Mouse (Mus musculus) heart, embryonic 16.5 days (tissue): Measurements from ENCODE around the gene Syn3. TPM values are rescaled to one million over a fixed set of nuclear protein-coding genes. Genes with fewer than 3 reads are reported as not detected.

ENCODE experiments used
- ATAC-seq: fragments of 200-750 bp; cut with Nextera tagmentation; replicated peaks from 2 replicates; pipeline ENCODE4 v1.8.0; 2017; ENCODE audit warnings: moderate number of reproducible peaks; ENCODE audit not compliant: insufficient read depth, low FRiP score; ENCODE audit errors: extremely low read depth
- H3K27ac ChIP-seq: fragments of 300-500 bp; sonication (generic); 2 replicates; pipeline ENCODE4 v1.5.1; 2014; ENCODE audit warnings: mild to moderate bottlenecking, low read length, control low read depth, moderate library complexity
- H3K27me3 ChIP-seq: fragments of 300-500 bp; sonication (generic); 2 replicates; pipeline ENCODE4 v1.6.1; 2014; ENCODE audit warnings: low read length, mixed read lengths; ENCODE audit not compliant: control insufficient read depth, insufficient read depth
- H3K36me3 ChIP-seq: fragments of 300-500 bp; sonication (generic); 2 replicates; pipeline ENCODE4 v1.6.1; 2014; ENCODE audit not compliant: control insufficient read depth, insufficient read depth
- H3K4me1 ChIP-seq: fragments of 300-500 bp; sonication (generic); 2 replicates; pipeline ENCODE4 v1.6.1; 2014; ENCODE audit warnings: low read length, mixed read lengths; ENCODE audit not compliant: control insufficient read depth, insufficient read depth
- H3K4me2 ChIP-seq: fragments of 300-500 bp; sonication (generic); 2 replicates; pipeline ENCODE4 v1.6.1; 2014; ENCODE audit warnings: low read depth, mild to moderate bottlenecking, control low read depth, low read length
- H3K4me3 ChIP-seq: fragments of 300-500 bp; sonication (generic); 2 replicates; pipeline ENCODE4 v1.5.1; 2014; ENCODE audit warnings: mild to moderate bottlenecking, control low read depth, low read length
- H3K9ac ChIP-seq: fragments of 300-500 bp; sonication (generic); 2 replicates; pipeline ENCODE4 v1.6.1; 2014; ENCODE audit warnings: low read length, control low read depth
- H3K9me3 ChIP-seq: fragments of 300-500 bp; sonication (generic); replicated peaks from 2 replicates; pipeline ENCODE4 v1.6.1; 2016; ENCODE audit warnings: low read length; ENCODE audit not compliant: control insufficient read depth
- WGBS: fragments of 180-500 bp; shearing (Covaris S2); extraction: QIAGEN DNeasy Blood & Tissue Kit; methylation state at CpG from one replicate; pipeline ENCODE4 v1.1.7; 2014; 5-methylcytosine and 5-hydroxymethylcytosine counted together
- polyA plus RNA-seq: library from polyadenylated mRNA; unstranded; fragments of >200 nt; fragmentation: Nextera tagmentation; extraction: Ambion mirVana; gene quantifications from 2 replicates; pipeline ENCODE4 v1.2.1, GENCODE M21; 2015

Syn3 gene
- polyA plus RNA-seq, 1 experiment from 2014 or later, result 0.68 TPM

DNA sequence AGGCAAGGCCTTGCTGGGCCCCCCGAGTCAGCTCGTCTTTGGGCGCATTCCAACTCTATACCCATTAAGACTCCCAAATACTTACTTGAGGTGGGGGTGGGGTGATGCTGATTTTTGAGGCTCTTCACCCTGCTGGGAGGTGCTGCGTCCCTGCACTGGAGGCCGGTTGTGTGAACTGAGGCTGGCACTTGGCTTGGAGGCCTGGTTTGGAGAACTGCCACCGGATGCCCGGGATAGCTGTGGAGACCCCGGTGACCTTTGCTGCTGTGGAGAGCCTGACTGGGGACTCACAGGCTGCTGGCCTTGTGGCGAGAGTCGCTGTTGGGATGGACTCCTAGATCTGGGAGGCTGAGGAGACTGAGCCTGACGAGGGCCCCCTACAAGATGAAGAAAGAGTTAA, 441.4 kb downstream of the Syn3 start:
- no peak for ATAC-seq
- no peak overlapping the region for H3K27ac ChIP-seq
- H3K27me3 ChIP-seq, result no peaks in the 10 kb centered on the region
- WGBS, result 84% methylated on average over 11 of the region's 11 CpGs
- no peaks in the 10 kb centered on the region for H3K36me3 ChIP-seq
- H3K4me1 ChIP-seq, result no peaks in the 10 kb centered on the region
- no peak overlapping the region for H3K4me2 ChIP-seq
- H3K4me3 ChIP-seq, result no peak overlapping the region
- H3K9me3 ChIP-seq, result peaks cover 3% of the 10 kb centered on the region; the same call in 1 of the 2 replicates
- no peak overlapping the region for H3K9ac ChIP-seq

DNA sequence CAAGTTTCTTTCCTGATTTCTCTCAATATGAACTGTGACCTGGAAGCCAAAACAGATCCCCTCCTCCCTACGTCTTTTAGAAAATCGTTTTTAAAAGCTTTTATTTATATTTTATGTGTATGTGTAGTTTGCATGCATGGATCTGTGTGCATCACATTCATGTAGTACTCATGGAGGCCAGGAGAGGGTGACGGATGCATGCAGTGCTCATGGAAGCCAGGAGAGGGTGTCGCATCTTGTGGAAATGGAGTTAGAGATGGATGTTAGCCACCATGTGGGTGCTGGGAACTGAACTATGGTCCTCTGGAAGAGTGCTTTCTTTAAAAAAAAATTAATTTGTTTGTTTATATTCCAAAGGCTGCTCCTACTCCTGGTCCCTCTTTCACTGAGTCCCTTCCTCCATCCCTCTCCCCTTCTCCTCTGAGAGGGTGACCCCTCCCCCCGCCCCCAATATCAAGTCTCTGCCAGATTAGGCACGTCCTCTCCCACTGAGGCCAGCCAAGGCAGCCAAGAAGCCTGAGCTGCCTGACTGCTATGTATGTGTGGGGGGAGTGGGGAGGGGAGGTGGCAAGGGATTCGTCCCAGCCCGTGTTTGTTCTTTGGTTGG, 442.3 kb downstream of the Syn3 start:
- no peak overlapping the region for H3K27ac ChIP-seq
- H3K4me1 ChIP-seq, result no peaks in the 10 kb centered on the region
- H3K27me3 ChIP-seq, result no peaks in the 10 kb centered on the region
- no peak for ATAC-seq
- H3K4me3 ChIP-seq, result no peak overlapping the region
- H3K9ac ChIP-seq, result no peak overlapping the region
- WGBS, result 66% methylated on average over 8 of the region's 8 CpGs
- no peak overlapping the region for H3K4me2 ChIP-seq
- H3K36me3 ChIP-seq, result no peaks in the 10 kb centered on the region
- no peaks in the 10 kb centered on the region for H3K9me3 ChIP-seq

DNA sequence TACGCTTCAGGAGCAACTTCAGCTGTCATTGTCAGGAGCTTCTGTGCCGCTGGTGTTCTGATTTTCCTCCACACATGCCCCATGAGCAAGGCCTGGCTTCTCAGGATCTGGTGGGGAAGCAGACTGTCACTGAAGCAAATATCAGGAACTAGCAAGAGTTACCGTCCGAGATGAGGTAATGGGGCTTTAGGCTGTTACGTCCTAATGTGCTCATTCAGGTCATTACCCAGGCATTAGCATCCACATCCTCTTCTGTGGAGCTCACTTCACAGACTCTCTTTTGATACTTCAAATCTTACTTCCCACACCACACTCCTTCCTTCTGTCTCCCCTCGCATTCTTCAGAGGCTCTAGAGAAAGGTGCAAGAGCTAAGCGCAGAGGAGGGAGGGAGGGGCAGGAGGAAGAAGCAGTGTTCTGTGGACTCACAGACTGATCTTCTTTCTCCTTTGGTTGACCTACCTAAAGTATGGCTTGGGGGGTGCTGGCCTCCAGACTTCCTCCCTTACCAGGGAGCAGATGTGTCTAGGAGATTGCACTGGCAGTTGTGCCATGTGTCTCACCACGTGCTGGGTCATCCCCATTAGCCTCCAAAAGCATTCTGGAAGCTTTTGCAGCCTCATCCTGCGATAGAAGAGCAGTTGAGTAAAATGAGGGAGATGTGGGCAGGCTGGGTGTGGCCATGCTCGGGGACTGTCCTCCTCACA, 445.7 kb downstream of the Syn3 start:
- H3K27me3 ChIP-seq, result no peaks in the 10 kb centered on the region
- no peak overlapping the region for H3K9ac ChIP-seq
- H3K4me1 ChIP-seq, result no peaks in the 10 kb centered on the region
- H3K36me3 ChIP-seq, result peaks cover under 1% of the 10 kb centered on the region; the same call in 1 of the 2 replicates
- no peak overlapping the region for H3K4me3 ChIP-seq
- ATAC-seq, result no peak
- H3K27ac ChIP-seq, result no peak overlapping the region
- H3K4me2 ChIP-seq, result no peak overlapping the region
- 73% methylated on average over 10 of the region's 10 CpGs for WGBS
- no peaks in the 10 kb centered on the region for H3K9me3 ChIP-seq

DNA sequence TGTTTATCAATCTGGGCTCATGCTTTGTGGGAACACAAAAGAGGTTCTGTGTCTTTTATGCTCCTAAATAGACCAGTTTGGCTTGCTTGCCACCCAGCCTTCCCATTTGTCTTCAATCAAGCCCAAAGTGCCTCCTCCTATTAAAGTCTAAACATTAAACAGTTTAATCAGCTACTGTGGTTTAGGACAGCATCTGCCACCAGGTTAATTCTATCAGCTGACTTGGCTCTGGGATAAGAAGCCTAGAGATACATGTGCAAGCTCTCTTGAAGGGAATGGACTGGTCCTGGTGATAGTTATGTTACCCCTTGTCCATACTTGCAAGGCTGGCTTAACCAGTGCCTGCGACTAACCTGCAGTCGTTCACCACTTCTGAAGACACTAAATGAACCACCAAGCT, 448.2 kb downstream of the Syn3 start:
- Histone ChIP-seq H3K4me1 (no peaks in the 10 kb centered on the region), H3K27me3 (no peaks in the 10 kb centered on the region), H3K27ac (no peak overlapping the region), H3K4me2 (no peak overlapping the region), H3K9ac (no peak overlapping the region), H3K9me3 (no peaks in the 10 kb centered on the region), H3K4me3 (no peak overlapping the region), H3K36me3 (peaks cover 8% of the 10 kb centered on the region; the same call in 1 of the 2 replicates)
- WGBS, result 91% methylated on average over 2 of the region's 2 CpGs
- no peak for ATAC-seq

DNA sequence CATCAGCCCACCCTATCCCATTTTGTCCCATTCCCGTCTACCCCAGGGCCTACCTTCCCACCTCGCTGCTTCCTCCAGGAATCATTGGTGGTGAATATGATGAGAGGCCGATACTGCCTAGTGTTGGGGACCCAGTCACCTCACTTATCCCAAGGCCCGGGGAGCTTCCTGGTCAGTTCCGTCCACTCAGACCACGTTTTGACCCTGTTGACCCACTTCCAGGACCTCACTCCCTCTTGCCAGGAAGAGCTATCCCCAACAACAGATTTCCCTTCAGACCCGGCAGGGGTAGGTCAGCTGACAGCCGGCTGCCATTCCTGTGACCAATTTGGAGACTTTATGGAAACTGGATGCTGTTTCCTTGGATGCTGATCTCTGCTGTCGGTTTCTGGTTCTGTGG, 450.9 kb downstream of the Syn3 start:
- Histone ChIP-seq H3K27me3 (no peaks in the 10 kb centered on the region), H3K4me2 (no peak overlapping the region), H3K4me3 (no peak overlapping the region), H3K4me1 (no peaks in the 10 kb centered on the region), H3K27ac (no peak overlapping the region), H3K9ac (no peak overlapping the region), H3K36me3 (peaks cover 14% of the 10 kb centered on the region), H3K9me3 (no peaks in the 10 kb centered on the region)
- ATAC-seq, result no peak
- 85% methylated on average over 9 of the region's 9 CpGs for WGBS

DNA sequence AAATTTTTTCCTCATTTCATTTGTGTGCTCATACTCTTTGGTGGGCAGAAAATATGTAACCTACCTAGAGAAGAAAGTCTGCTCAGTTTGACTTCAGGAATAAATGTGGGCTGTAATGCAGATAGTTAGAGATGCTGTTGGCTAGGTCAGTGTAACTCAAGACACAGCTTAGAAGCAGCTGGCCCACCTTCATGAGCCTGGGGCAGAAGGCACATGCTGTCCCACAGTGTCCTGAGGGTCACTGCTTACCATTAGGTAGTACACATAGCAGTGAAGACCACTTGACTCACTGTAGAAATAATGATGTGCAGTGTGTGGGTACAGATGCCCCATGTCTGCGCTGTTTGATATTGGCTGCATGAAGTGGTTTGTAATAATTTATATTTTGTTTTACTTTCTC, 452.3 kb downstream of the Syn3 start:
- no peaks in the 10 kb centered on the region for H3K9me3 ChIP-seq
- ATAC-seq, result no peak
- peaks cover 17% of the 10 kb centered on the region for H3K36me3 ChIP-seq
- no peaks in the 10 kb centered on the region for H3K27me3 ChIP-seq
- H3K4me3 ChIP-seq, result no peak overlapping the region
- no peaks in the 10 kb centered on the region for H3K4me1 ChIP-seq
- no peak overlapping the region for H3K9ac ChIP-seq
- H3K27ac ChIP-seq, result no peak overlapping the region
- WGBS, result 83% methylated on average over 1 of the region's 1 CpGs
- H3K4me2 ChIP-seq, result no peak overlapping the region

DNA sequence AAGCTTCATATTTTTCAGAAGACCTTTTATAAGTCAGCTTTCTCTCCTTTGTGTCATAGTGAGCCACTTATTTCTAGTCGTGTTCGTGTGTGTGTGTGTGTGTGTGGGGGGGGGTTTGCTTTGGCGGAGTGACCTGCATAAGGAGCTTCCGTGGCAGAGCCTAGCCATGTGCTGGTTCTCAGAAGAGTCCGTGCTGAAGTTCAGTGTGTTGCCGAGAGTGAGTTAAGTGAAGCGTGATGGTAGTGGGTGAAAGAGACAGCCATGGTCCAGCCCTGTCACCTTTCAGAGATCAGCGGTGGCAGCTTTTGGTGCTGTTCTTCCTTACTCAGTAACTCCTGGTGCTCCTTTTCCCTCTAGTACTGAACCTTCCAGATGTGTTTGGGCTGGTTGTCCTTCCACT, 454.6 kb downstream of the Syn3 start:
- no peak overlapping the region for H3K4me3 ChIP-seq
- no peak overlapping the region for H3K9ac ChIP-seq
- H3K4me1 ChIP-seq, result no peaks in the 10 kb centered on the region
- no peaks in the 10 kb centered on the region for H3K27me3 ChIP-seq
- no peak overlapping the region for H3K27ac ChIP-seq
- no peaks in the 10 kb centered on the region for H3K9me3 ChIP-seq
- no peak for ATAC-seq
- 87% methylated on average over 8 of the region's 8 CpGs for WGBS
- H3K4me2 ChIP-seq, result no peak overlapping the region
- H3K36me3 ChIP-seq, result peaks cover 19% of the 10 kb centered on the region

DNA sequence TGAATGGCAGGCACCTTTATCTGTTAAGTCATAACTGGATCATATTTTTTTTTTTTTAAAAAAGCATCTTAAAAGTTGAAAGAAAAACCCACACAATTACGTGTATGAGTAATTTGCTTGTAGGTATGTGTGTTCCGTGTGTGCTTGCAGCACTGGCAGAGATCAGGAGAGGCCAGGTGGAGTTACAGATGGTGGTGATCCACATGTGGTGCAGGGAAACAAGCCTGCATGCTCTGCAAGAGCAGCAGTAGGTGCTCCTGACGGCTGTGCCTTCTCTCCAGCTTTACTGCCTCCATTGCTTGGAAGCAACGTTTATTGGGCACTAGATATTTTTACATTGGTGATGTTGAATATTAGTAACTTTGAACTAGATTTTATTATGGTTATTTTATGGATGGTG, 455.0 kb downstream of the Syn3 start:
- Histone ChIP-seq H3K9ac (no peak overlapping the region), H3K4me1 (no peaks in the 10 kb centered on the region), H3K9me3 (no peaks in the 10 kb centered on the region), H3K27ac (no peak overlapping the region), H3K36me3 (peaks cover 20% of the 10 kb centered on the region), H3K27me3 (no peaks in the 10 kb centered on the region), H3K4me3 (no peak overlapping the region), H3K4me2 (no peak overlapping the region)
- no peak for ATAC-seq
- 80% methylated on average over 4 of the region's 4 CpGs for WGBS

DNA sequence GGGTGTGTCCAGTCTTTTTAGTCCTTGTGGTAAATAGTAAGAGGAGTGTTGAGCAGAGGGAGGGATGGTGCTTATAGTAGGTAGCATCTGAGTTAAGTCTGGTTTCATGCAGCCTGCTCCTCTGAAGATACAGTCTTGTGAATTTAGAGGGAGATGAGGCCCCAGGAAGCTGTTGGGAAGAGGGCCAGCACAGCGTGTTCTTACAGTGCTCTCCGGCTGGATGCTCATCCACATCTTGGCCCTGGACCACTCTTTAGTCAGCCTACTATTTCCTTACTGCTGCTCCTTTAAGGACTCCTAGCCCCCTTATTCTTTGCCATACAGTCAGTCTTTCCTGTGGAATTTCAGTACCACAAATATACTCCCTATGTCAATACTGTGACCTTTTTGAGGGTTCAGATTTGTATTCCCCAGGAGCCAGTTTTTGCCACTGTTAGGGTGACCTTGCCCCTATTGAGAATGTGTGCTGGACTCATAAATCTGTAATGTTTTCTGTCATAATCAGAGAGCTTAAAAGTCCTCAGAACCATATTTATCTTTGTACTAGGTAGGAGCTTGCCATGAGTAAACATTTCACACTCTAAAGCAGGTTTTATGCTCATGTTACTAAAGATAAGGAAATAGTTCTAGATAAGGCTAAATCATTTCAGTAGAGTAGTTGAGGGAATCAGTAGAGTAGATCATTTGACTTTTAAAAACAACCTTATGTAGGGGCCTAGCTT, 464.5 kb downstream of the Syn3 start:
- Histone ChIP-seq H3K27ac (no peak overlapping the region), H3K4me3 (no peak overlapping the region), H3K36me3 (peaks cover 16% of the 10 kb centered on the region), H3K9me3 (no peaks in the 10 kb centered on the region), H3K9ac (no peak overlapping the region), H3K4me2 (no peak overlapping the region), H3K27me3 (no peaks in the 10 kb centered on the region), H3K4me1 (no peaks in the 10 kb centered on the region)
- no peak for ATAC-seq
- 79% methylated on average over 2 of the region's 2 CpGs for WGBS
